8 mouse cellular contexts compared by ENCODE assay signal in the genomic region with DNA sequence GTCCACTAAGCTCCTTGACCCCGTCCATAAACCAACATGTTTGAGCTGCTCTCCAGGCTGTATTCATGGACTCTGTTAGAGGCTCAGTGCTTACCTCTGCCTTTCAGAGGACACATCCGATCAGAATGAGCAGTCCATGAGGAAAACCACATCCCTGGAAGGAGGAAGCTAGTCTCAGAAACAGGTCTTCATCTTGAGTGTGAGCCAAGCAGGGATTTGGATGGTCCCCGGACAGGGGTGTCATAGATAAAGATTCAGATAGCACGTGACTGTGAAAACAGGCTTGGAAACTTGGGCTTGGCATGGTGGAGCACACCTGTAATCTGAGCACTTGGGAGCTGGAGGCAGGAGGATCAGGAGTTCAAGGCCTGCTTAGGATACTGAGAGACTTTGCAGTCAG. TPM values are rescaled to one million over a fixed set of nuclear protein-coding genes. Genes with fewer than 3 reads are reported as not detected.
DNase-seq lines count a peak whose midpoint lies in the region; ATAC-seq lines count a peak whose summit lies in the region.

No protein-coding gene starts in this region.

- no peaks in the 10 kb centered on the region for H3K27me3 ChIP-seq in heart, embryonic 14.5 days (ENCODE audit: control insufficient read depth, insufficient read depth, low read length)
- no peaks in the 10 kb centered on the region for H3K27me3 ChIP-seq in hindbrain, embryonic 16.5 days (replicated peaks; ENCODE audit: control insufficient read depth, insufficient read depth, low read length)
- no peaks in the 10 kb centered on the region for H3K27me3 ChIP-seq in midbrain, embryonic 15.5 days (replicated peaks)

- 0 out of 2 replicates have a peak, but pooled peaks cover 3% of the 10 kb centered on the region for H3K36me3 ChIP-seq in heart, embryonic 14.5 days (ENCODE audit: control insufficient read depth, insufficient read depth, low read length)
- H3K36me3 ChIP-seq in hindbrain, embryonic 16.5 days (ENCODE audit: control insufficient read depth, insufficient read depth, low read length) = no peaks in the 10 kb centered on the region
- no peaks in the 10 kb centered on the region for H3K36me3 ChIP-seq in midbrain, embryonic 15.5 days (replicated peaks)

- peak overlapping the region; percentile 96 for H3K9ac ChIP-seq in heart, embryonic 14.5 days (ENCODE audit: low read length)
- 0 out of 2 replicates have a peak overlapping the region, but pooled peaks have one; percentile 32 for H3K9ac ChIP-seq in hindbrain, embryonic 16.5 days (ENCODE audit: low read depth, low read length)
- H3K9ac ChIP-seq in midbrain, embryonic 15.5 days = no peak overlapping the region

- 29% methylated on average over 4 of the region's 4 CpGs for WGBS in heart, embryonic 14.5 days
- 54% methylated on average over 4 of the region's 4 CpGs for WGBS in hindbrain, embryonic 16.5 days
- WGBS in midbrain, embryonic 15.5 days = 42% methylated on average over 4 of the region's 4 CpGs

- intact Hi-C loops in heart, postnatal 10 days (cut with DNase I) = loop anchor here (2.0 kb wide), 1 partner anchor 51 kb away; a partner anchor contains a TSS

- ATAC-seq in heart, embryonic 14.5 days (ENCODE audit: insufficient number of reproducible peaks, insufficient read depth, low FRiP score, low read depth) = no peak
- no peak for ATAC-seq in hindbrain, embryonic 16.5 days
- no peak for ATAC-seq in midbrain, embryonic 15.5 days (replicated peaks)

- H3K27ac ChIP-seq in heart, embryonic 14.5 days (replicated peaks in 1 of 2; ENCODE audit: control insufficient read depth in 1 of 2, insufficient read depth in 1 of 2, low read depth in 2 of 2, low read length in 2 of 2) = peak overlapping the region in 1 of 2 experiments; percentile 66; a peak in 2 of 4 replicates
- H3K27ac ChIP-seq in hindbrain, embryonic 16.5 days (ENCODE audit: low read depth, low read length) = no peak overlapping the region
- no peak overlapping the region for H3K27ac ChIP-seq in midbrain, embryonic 15.5 days

- peaks cover 8 to 25% of the 10 kb centered on the region in 2 experiments for H3K4me1 ChIP-seq in heart, embryonic 14.5 days (ENCODE audit: control insufficient read depth in 2 of 2, insufficient read depth in 2 of 2, low read length in 2 of 2)
- H3K4me1 ChIP-seq in hindbrain, embryonic 16.5 days (ENCODE audit: control insufficient read depth, insufficient read depth, low read depth, low read length) = peaks cover 13% of the 10 kb centered on the region; the same call in 1 of the 2 replicates
- H3K4me1 ChIP-seq in midbrain, embryonic 15.5 days = peaks cover 25% of the 10 kb centered on the region

- no peaks in the 10 kb centered on the region for H3K9me3 ChIP-seq in heart, embryonic 14.5 days (ENCODE audit: control insufficient read depth, low read length)
- no peaks in the 10 kb centered on the region for H3K9me3 ChIP-seq in hindbrain, embryonic 16.5 days (ENCODE audit: control insufficient read depth, low read length)
- no peaks in the 10 kb centered on the region for H3K9me3 ChIP-seq in midbrain, embryonic 15.5 days

- DNase-seq in heart, postnatal 10 days = no peak
- DNase-seq in MN1 (ENCODE audit: low spot score) = peak; percentile 16
- no peak for DNase-seq in thymus, postnatal 0 days (ENCODE audit: low spot score)
- DNase-seq in ovary, postnatal 14 days (ENCODE audit: low spot score) = no peak
- no peak for DNase-seq in left cerebral cortex, adult 18-20 months (ENCODE audit: low spot score in 2 of 2)

- peak overlapping the region; percentile 32 to 68 for H3K4me3 ChIP-seq in heart, embryonic 14.5 days (ENCODE audit: control insufficient read depth in 1 of 2, insufficient read depth in 1 of 2, low read depth in 1 of 2, low read length in 2 of 2)
- peak overlapping the region; percentile 4; the same call in 1 of the 2 replicates for H3K4me3 ChIP-seq in hindbrain, embryonic 16.5 days (ENCODE audit: low read length)
- H3K4me3 ChIP-seq in midbrain, embryonic 15.5 days = peak overlapping the region; percentile 9

- H3K4me2 ChIP-seq in heart, embryonic 14.5 days (ENCODE audit: low read length) = peak overlapping the region; percentile 81
- H3K4me2 ChIP-seq in hindbrain, embryonic 16.5 days (ENCODE audit: low read length) = peak overlapping the region; percentile 9
- peak overlapping the region; percentile 22 for H3K4me2 ChIP-seq in midbrain, embryonic 15.5 days

RNA-seq across cellular contexts. Expression of a gene that starts 9.7 kb away (rescaled TPM):
- 16.3 and 21.0 TPM in 2 replicates for polyA plus RNA-seq in heart, embryonic 14.5 days (2014; fragmentation: Nextera tagmentation; extraction: Ambion mirVana)
- 10 to 100 TPM; 45.1 to 53.5 TPM for total RNA-seq in heart, postnatal 10 days (2021)
- 12.6 and 15.1 TPM in 2 replicates for polyA plus RNA-seq in hindbrain, embryonic 16.5 days (2015; fragmentation: Nextera tagmentation; extraction: Ambion mirVana)
- 24.4 and 25.3 TPM in 2 replicates for polyA plus RNA-seq in midbrain, embryonic 15.5 days (2015; fragmentation: Nextera tagmentation; extraction: Ambion mirVana)
- polyA plus RNA-seq in thymus, postnatal 0 days (2015; fragmentation: Nextera tagmentation; extraction: Ambion mirVana) = 53.0 and 58.8 TPM in 2 replicates
- 10 to 100 TPM; 38.2 to 40.5 TPM for total RNA-seq in left cerebral cortex, adult 18-20 months (2021)

RNA-seq across cellular contexts. Expression of a gene that starts 31.5 kb away (rescaled TPM):
- polyA plus RNA-seq in heart, embryonic 14.5 days (2014; fragmentation: Nextera tagmentation; extraction: Ambion mirVana) = 9.1 TPM in 2 replicates
- 1 to 10 TPM; 4.3 to 4.8 TPM for total RNA-seq in heart, postnatal 10 days (2021)
- polyA plus RNA-seq in hindbrain, embryonic 16.5 days (2015; fragmentation: Nextera tagmentation; extraction: Ambion mirVana) = 36.1 and 41.3 TPM in 2 replicates
- 40.1 and 44.0 TPM in 2 replicates for polyA plus RNA-seq in midbrain, embryonic 15.5 days (2015; fragmentation: Nextera tagmentation; extraction: Ambion mirVana)
- polyA plus RNA-seq in thymus, postnatal 0 days (2015; fragmentation: Nextera tagmentation; extraction: Ambion mirVana) = 11.8 and 11.9 TPM in 2 replicates
- total RNA-seq in left cerebral cortex, adult 18-20 months (2021) = 10 to 100 TPM; 28.8 to 32.1 TPM

RNA-seq across cellular contexts. Expression of a gene that starts 51.6 kb away (rescaled TPM):
- 8.6 and 9.1 TPM in 2 replicates for polyA plus RNA-seq in heart, embryonic 14.5 days (2014; fragmentation: Nextera tagmentation; extraction: Ambion mirVana)
- total RNA-seq in heart, postnatal 10 days (2021) = 10 to 100 TPM; 15.9 to 24.3 TPM
- 4.4 and 5.7 TPM in 2 replicates for polyA plus RNA-seq in hindbrain, embryonic 16.5 days (2015; fragmentation: Nextera tagmentation; extraction: Ambion mirVana)
- polyA plus RNA-seq in midbrain, embryonic 15.5 days (2015; fragmentation: Nextera tagmentation; extraction: Ambion mirVana) = 3.9 and 4.4 TPM in 2 replicates
- 3.2 and 4.4 TPM in 2 replicates for polyA plus RNA-seq in thymus, postnatal 0 days (2015; fragmentation: Nextera tagmentation; extraction: Ambion mirVana)
- 1 to 10 TPM; 4.6 to 4.8 TPM for total RNA-seq in left cerebral cortex, adult 18-20 months (2021)

Comparison
In these comparisons a context has a peak if more than half of its experiments do, and no peak if none do; other contexts are left out.
1. H3K4me2 ChIP-seq: peak in every context shown above with its lines; median percentile 81 in heart, embryonic 14.5 days; 22 in midbrain, embryonic 15.5 days; 9 in hindbrain, embryonic 16.5 days.